Mouse (Mus musculus): ENCODE measurements around the gene Ccno. TPM values are rescaled to one million over a fixed set of nuclear protein-coding genes. Genes with fewer than 3 reads are reported as not detected.
A peak's percentile ranks its signal among the peaks of the same experiment; 100 is the strongest.

Ccno gene
- polyA plus RNA-seq, 1 experiment from 2014 or later: 0.63 TPM

- ATAC-seq (ENCODE audit: insufficient read depth, low FRiP score): no peak
- no peaks in the 10 kb centered on the region for H3K27me3 ChIP-seq (ENCODE audit: control insufficient read depth, insufficient read depth, low read length)
- H3K36me3 ChIP-seq (ENCODE audit: control insufficient read depth, insufficient read depth, low read length): no peaks in the 10 kb centered on the region
- no peak overlapping the region for H3K4me3 ChIP-seq (replicated peaks; ENCODE audit: low read length)
- 0 out of 2 replicates have a peak, but pooled peaks cover 3% of the 10 kb centered on the region for H3K4me1 ChIP-seq (ENCODE audit: control insufficient read depth, insufficient read depth, low read length)
- H3K9ac ChIP-seq (ENCODE audit: low read length): no peak overlapping the region
- WGBS: 74% methylated on average over 8 of the region's 8 CpGs
- H3K9me3 ChIP-seq (replicated peaks; ENCODE audit: control insufficient read depth, low read length): no peaks in the 10 kb centered on the region
- H3K4me2 ChIP-seq (ENCODE audit: low read depth, low read length): no peak overlapping the region
- no peak overlapping the region for H3K27ac ChIP-seq (ENCODE audit: low read length)
Measured at GRCm38 (mm10) chr13:113022467-113022866, 34.9 kb downstream of the Ccno start.

GRCm38 (mm10) chr13:113023274-113024143 lies 35.9 kb downstream of the Ccno start:
- Histone ChIP-seq H3K4me2 (ENCODE audit: low read depth, low read length) (no peak overlapping the region), H3K4me1 (ENCODE audit: control insufficient read depth, insufficient read depth, low read length) (0 out of 2 replicates have a peak, but pooled peaks cover 3% of the 10 kb centered on the region), H3K9me3 (replicated peaks; ENCODE audit: control insufficient read depth, low read length) (no peaks in the 10 kb centered on the region), H3K36me3 (ENCODE audit: control insufficient read depth, insufficient read depth, low read length) (no peaks in the 10 kb centered on the region), H3K9ac (ENCODE audit: low read length) (no peak overlapping the region), H3K4me3 (replicated peaks; ENCODE audit: low read length) (no peak overlapping the region), H3K27ac (ENCODE audit: low read length) (no peak overlapping the region), H3K27me3 (ENCODE audit: control insufficient read depth, insufficient read depth, low read length) (no peaks in the 10 kb centered on the region; the same call in 1 of the 2 replicates)
- WGBS: 65% methylated on average over 17 of the region's 17 CpGs
- no peak for ATAC-seq (ENCODE audit: insufficient read depth, low FRiP score)

GRCm38 (mm10) chr13:113031351-113031750 lies 43.7 kb downstream of the Ccno start:
- Histone ChIP-seq H3K27ac (ENCODE audit: low read length) (no peak overlapping the region), H3K36me3 (ENCODE audit: control insufficient read depth, insufficient read depth, low read length) (no peaks in the 10 kb centered on the region), H3K9ac (ENCODE audit: low read length) (no peak overlapping the region), H3K4me2 (ENCODE audit: low read depth, low read length) (peak overlapping the region; percentile 97), H3K4me1 (ENCODE audit: control insufficient read depth, insufficient read depth, low read length) (peaks cover 12% of the 10 kb centered on the region; the same call in 1 of the 2 replicates), H3K9me3 (replicated peaks; ENCODE audit: control insufficient read depth, low read length) (no peaks in the 10 kb centered on the region), H3K27me3 (ENCODE audit: control insufficient read depth, insufficient read depth, low read length) (peaks cover 26% of the 10 kb centered on the region), H3K4me3 (replicated peaks; ENCODE audit: low read length) (peak overlapping the region; percentile 57)
- 4% methylated on average over 7 of the region's 7 CpGs for WGBS
- ATAC-seq (ENCODE audit: insufficient read depth, low FRiP score): no peak

- Histone ChIP-seq H3K9me3 (replicated peaks; ENCODE audit: control insufficient read depth, low read length) (no peaks in the 10 kb centered on the region), H3K36me3 (ENCODE audit: control insufficient read depth, insufficient read depth, low read length) (no peaks in the 10 kb centered on the region), H3K27ac (ENCODE audit: low read length) (no peak overlapping the region), H3K4me1 (ENCODE audit: control insufficient read depth, insufficient read depth, low read length) (peaks cover 12% of the 10 kb centered on the region; the same call in 1 of the 2 replicates), H3K4me3 (replicated peaks; ENCODE audit: low read length) (peak overlapping the region; percentile 57), H3K27me3 (ENCODE audit: control insufficient read depth, insufficient read depth, low read length) (peaks cover 26% of the 10 kb centered on the region), H3K4me2 (ENCODE audit: low read depth, low read length) (peak overlapping the region; percentile 97), H3K9ac (ENCODE audit: low read length) (peak overlapping the region; percentile 72)
- ATAC-seq (ENCODE audit: insufficient read depth, low FRiP score): peak; percentile 9; the same call in 1 of the 2 replicates
- WGBS: under 1% methylated on average over 40 of the region's 40 CpGs
Measured at GRCm38 (mm10) chr13:113031792-113032571, 44.4 kb downstream of the Ccno start.

GRCm38 (mm10) chr13:113032831-113033230 lies 45.2 kb downstream of the Ccno start:
- Histone ChIP-seq H3K27ac (ENCODE audit: low read length) (no peak overlapping the region), H3K27me3 (ENCODE audit: control insufficient read depth, insufficient read depth, low read length) (peaks cover 26% of the 10 kb centered on the region), H3K4me1 (ENCODE audit: control insufficient read depth, insufficient read depth, low read length) (peaks cover 12% of the 10 kb centered on the region; the same call in 1 of the 2 replicates), H3K9me3 (replicated peaks; ENCODE audit: control insufficient read depth, low read length) (no peaks in the 10 kb centered on the region), H3K4me3 (replicated peaks; ENCODE audit: low read length) (no peak overlapping the region), H3K36me3 (ENCODE audit: control insufficient read depth, insufficient read depth, low read length) (no peaks in the 10 kb centered on the region), H3K9ac (ENCODE audit: low read length) (no peak overlapping the region), H3K4me2 (ENCODE audit: low read depth, low read length) (no peak overlapping the region)
- ATAC-seq (ENCODE audit: insufficient read depth, low FRiP score): no peak

DNA sequence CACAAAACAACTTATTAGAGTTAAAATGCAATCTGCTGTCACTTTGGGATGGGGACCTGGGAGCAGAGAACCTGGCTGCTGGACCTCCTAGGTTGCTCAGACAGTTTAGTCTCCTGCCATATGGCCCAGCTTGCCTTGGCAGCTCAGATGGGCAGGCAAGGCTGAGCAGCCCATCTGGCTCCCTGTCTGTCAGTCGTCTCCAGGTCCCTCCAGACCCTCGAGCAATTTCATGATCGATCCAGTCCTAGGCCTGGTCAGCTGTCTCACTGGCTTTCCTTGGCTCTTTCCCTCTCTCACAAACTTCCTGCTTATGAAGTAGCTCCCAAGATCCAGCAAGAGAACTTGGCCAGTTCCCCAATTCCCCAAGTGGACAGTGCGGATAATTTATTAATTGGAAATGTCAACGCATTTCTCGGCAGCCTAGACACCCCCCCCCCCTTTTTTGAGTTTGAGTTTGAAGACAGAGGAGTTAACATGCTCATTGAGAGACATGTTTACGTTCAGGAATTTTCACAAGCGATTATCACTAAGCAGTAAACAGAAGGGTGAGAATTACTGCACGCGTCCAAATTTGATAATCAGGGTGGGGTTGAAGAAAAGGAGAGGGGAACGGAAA lies 46.8 kb downstream of the Ccno start:
- Histone ChIP-seq H3K4me2 (ENCODE audit: low read depth, low read length) (peak overlapping the region; percentile 99), H3K27ac (ENCODE audit: low read length) (no peak overlapping the region), H3K4me3 (replicated peaks; ENCODE audit: low read length) (peak overlapping the region; percentile 60), H3K36me3 (ENCODE audit: control insufficient read depth, insufficient read depth, low read length) (no peaks in the 10 kb centered on the region), H3K9ac (ENCODE audit: low read length) (peak overlapping the region; percentile 72), H3K4me1 (ENCODE audit: control insufficient read depth, insufficient read depth, low read length) (peaks cover 12% of the 10 kb centered on the region; the same call in 1 of the 2 replicates), H3K9me3 (replicated peaks; ENCODE audit: control insufficient read depth, low read length) (no peaks in the 10 kb centered on the region), H3K27me3 (ENCODE audit: control insufficient read depth, insufficient read depth, low read length) (peaks cover 26% of the 10 kb centered on the region)
- 4% methylated on average over 11 of the region's 11 CpGs for WGBS
- ATAC-seq (ENCODE audit: insufficient read depth, low FRiP score): no peak

GRCm38 (mm10) chr13:113034950-113035421 lies 47.4 kb downstream of the Ccno start, which contains the start of gene Cdc20b:
Cdc20b (plus strand) TSS chr13:113035111.
- peak; percentile 62 for ATAC-seq (ENCODE audit: insufficient read depth, low FRiP score)
- peaks cover 12% of the 10 kb centered on the region; the same call in 1 of the 2 replicates for H3K4me1 ChIP-seq (ENCODE audit: control insufficient read depth, insufficient read depth, low read length)
- H3K27me3 ChIP-seq (ENCODE audit: control insufficient read depth, insufficient read depth, low read length): peaks cover 26% of the 10 kb centered on the region
- H3K9me3 ChIP-seq (replicated peaks; ENCODE audit: control insufficient read depth, low read length): no peaks in the 10 kb centered on the region
- peak within 1 kb of the TSS; percentile 60 for H3K4me3 ChIP-seq (replicated peaks; ENCODE audit: low read length)
- under 1% methylated on average over 46 of the region's 46 CpGs for WGBS
- H3K36me3 ChIP-seq (ENCODE audit: control insufficient read depth, insufficient read depth, low read length): no peaks in the 10 kb centered on the region
- H3K4me2 ChIP-seq (ENCODE audit: low read depth, low read length): peak within 1 kb of the TSS; percentile 99
- peak within 1 kb of the TSS; percentile 72 for H3K9ac ChIP-seq (ENCODE audit: low read length)
- no peak within 1 kb of the TSS for H3K27ac ChIP-seq (ENCODE audit: low read length)

GRCm38 (mm10) chr13:113035852-113036251 lies 48.2 kb downstream of the Ccno start:
- no peak overlapping the region for H3K9ac ChIP-seq (ENCODE audit: low read length)
- H3K27ac ChIP-seq (ENCODE audit: low read length): no peak overlapping the region
- whole genome bisulfite sequencing: 0% methylated on average over 4 of the region's 4 CpGs
- H3K9me3 ChIP-seq (replicated peaks; ENCODE audit: control insufficient read depth, low read length): no peaks in the 10 kb centered on the region
- peak; percentile 88 for ATAC-seq (ENCODE audit: insufficient read depth, low FRiP score)
- H3K27me3 ChIP-seq (ENCODE audit: control insufficient read depth, insufficient read depth, low read length): peaks cover 26% of the 10 kb centered on the region
- peak overlapping the region; percentile 60 for H3K4me3 ChIP-seq (replicated peaks; ENCODE audit: low read length)
- peak overlapping the region; percentile 99 for H3K4me2 ChIP-seq (ENCODE audit: low read depth, low read length)
- H3K36me3 ChIP-seq (ENCODE audit: control insufficient read depth, insufficient read depth, low read length): no peaks in the 10 kb centered on the region
- H3K4me1 ChIP-seq (ENCODE audit: control insufficient read depth, insufficient read depth, low read length): peaks cover 12% of the 10 kb centered on the region; the same call in 1 of the 2 replicates
